Mouse (Mus musculus): ENCODE measurements at regions not wholly inside any gene's neighbourhood (a gene's known extent, or its start where the extent isn't known, plus 50 kb on each side); places are given as distances from the start of the nearest gene placed in this dataset.

DNA sequence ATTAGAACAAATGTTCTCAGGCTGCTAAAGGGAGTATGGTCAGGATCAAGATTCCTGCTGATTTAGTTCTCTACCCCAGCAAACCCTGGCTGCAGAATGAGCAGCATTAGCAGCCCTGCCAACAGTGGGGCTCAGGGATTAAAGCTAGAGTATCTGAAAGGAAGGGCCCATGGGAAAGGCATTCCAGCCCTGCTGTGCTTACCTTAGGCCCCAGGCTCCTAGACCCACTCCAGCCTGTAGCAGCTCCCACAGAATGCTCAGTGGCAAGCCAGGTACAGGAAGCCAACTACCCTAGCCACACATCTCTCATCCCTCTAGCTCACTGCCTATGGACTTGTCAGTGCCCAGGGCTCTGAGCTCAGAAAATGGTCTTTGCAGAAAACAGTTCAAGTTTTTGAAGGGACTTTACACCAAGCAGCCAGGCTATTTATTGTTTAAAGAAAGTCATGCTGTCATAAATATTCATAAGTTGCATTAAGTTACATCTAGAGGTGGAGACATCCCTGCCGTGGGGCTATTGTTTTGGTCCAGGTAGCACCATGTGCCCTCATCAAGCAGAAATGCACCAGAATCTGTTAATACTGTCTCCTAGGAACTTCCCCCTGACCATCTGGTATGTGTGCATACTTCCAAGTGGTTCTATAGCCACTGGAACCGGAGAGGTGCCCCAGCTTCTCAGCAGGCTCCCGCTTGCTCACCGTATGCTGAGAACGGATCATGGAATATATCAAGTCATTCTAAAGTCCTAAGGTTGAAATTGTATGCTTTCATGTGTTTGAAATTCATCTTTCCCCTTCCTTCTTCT is 598.9 kb upstream of the Arpp21 start:
- H3K9me3 ChIP-seq, result no peaks in the 10 kb centered on the region
- ATAC-seq (ENCODE audit: insufficient number of reproducible peaks, insufficient read depth, low FRiP score, low TSS enrichment, low read depth), result no peak
- H3K27ac ChIP-seq, result no peak overlapping the region
- WGBS, result 85% methylated on average over 5 of the region's 5 CpGs
- no peaks in the 10 kb centered on the region for H3K27me3 ChIP-seq
- no peak overlapping the region for H3K4me2 ChIP-seq
- no peaks in the 10 kb centered on the region for H3K36me3 ChIP-seq
- 0 out of 2 replicates have a peak, but pooled peaks cover 5% of the 10 kb centered on the region for H3K4me1 ChIP-seq
- no peak overlapping the region for H3K4me3 ChIP-seq
- no peak overlapping the region for H3K9ac ChIP-seq

DNA sequence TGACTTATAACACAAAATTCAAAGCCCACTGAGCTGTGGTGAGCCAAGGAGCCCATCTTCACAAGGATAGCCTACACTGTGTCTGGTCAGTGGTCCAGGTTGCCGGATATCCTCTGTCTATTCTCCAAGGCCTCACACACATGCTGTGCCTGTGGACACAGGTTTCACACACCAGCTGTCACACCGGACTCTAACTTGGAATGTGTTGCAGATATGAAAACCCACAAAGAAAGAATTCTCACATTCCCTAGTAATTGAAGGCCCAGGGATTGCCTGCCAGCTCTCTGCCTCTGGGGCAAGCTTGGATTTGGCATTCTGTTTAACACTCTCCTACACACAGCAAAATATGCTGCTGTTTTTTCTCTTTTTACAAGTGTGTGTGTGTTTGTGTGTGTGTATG is 595.4 kb upstream of the Arpp21 start:
- no peaks in the 10 kb centered on the region for H3K36me3 ChIP-seq
- H3K27me3 ChIP-seq, result no peaks in the 10 kb centered on the region
- no peak for ATAC-seq (ENCODE audit: insufficient number of reproducible peaks, insufficient read depth, low FRiP score, low TSS enrichment, low read depth)
- 62% methylated on average over 2 of the region's 2 CpGs for WGBS
- no peak overlapping the region for H3K4me3 ChIP-seq
- no peak overlapping the region for H3K4me2 ChIP-seq
- no peak overlapping the region for H3K9ac ChIP-seq
- H3K9me3 ChIP-seq, result no peaks in the 10 kb centered on the region
- H3K4me1 ChIP-seq, result 0 out of 2 replicates have a peak, but pooled peaks cover 5% of the 10 kb centered on the region
- H3K27ac ChIP-seq, result no peak overlapping the region

DNA sequence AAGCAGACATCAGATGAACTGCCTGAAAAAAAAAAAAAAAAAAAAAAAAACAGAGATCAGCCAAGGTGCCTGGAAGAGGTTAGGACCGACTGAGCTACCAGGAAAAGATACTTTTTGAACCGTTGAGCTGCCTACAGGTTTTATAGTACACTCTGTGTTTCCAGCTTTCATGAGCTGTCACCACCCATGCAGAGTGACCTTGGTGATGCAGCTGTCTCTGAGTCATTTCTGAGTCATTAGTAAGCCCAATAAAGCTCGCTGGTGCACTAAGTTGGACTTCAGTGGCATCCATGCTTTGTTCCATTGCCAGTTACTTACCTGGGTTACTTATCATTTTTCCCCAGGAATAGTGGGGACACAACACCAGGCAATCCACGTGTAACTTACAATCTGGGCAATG is 592.9 kb upstream of the Arpp21 start:
- H3K4me3 ChIP-seq, result no peak overlapping the region
- no peak overlapping the region for H3K4me2 ChIP-seq
- no peaks in the 10 kb centered on the region for H3K36me3 ChIP-seq
- 0 out of 2 replicates have a peak, but pooled peaks cover 5% of the 10 kb centered on the region for H3K4me1 ChIP-seq
- H3K9me3 ChIP-seq, result no peaks in the 10 kb centered on the region
- H3K27me3 ChIP-seq, result no peaks in the 10 kb centered on the region
- 73% methylated on average over 4 of the region's 4 CpGs for WGBS
- no peak overlapping the region for H3K9ac ChIP-seq
- ATAC-seq (ENCODE audit: insufficient number of reproducible peaks, insufficient read depth, low FRiP score, low TSS enrichment, low read depth), result no peak
- no peak overlapping the region for H3K27ac ChIP-seq

DNA sequence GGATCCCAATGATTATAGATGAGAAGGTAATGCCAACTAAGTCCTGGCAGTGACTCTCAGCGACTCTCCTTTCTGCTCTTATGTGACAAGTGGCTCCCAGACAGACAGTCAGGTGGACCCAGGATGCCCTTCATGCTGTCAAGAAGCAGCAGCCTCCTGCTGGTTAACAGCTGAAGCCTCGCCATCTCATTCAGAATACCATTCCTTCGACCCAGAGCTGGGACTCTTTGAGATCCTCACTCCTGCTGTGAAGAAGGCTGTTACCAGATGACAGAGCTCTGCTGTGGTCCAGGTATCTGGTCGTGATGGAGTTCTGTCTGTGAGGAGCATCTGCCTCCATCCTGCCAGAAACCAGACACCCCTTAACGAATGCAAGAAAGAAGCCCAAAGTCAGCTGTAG is 590.9 kb upstream of the Arpp21 start:
- ATAC-seq (ENCODE audit: insufficient number of reproducible peaks, insufficient read depth, low FRiP score, low TSS enrichment, low read depth), result no peak
- WGBS, result 54% methylated on average over 5 of the region's 5 CpGs
- no peaks in the 10 kb centered on the region for H3K9me3 ChIP-seq

GRCm38 (mm10) chr9:112821940-112822339 is 586.2 kb upstream of the Arpp21 start:
- Histone ChIP-seq H3K36me3 (no peaks in the 10 kb centered on the region), H3K4me2 (no peak overlapping the region), H3K27ac (no peak overlapping the region), H3K4me1 (no peaks in the 10 kb centered on the region), H3K9me3 (no peaks in the 10 kb centered on the region), H3K9ac (no peak overlapping the region), H3K27me3 (no peaks in the 10 kb centered on the region), H3K4me3 (no peak overlapping the region)
- WGBS, result 84% methylated on average over 1 of the region's 1 CpGs
- ATAC-seq (ENCODE audit: insufficient number of reproducible peaks, insufficient read depth, low FRiP score, low TSS enrichment, low read depth), result no peak

More for the DNA sequence above, 590.9 kb upstream of the Arpp21 start:
- Histone ChIP-seq H3K4me1 (0 out of 2 replicates have a peak, but pooled peaks cover 5% of the 10 kb centered on the region), H3K27ac (no peak overlapping the region), H3K27me3 (no peaks in the 10 kb centered on the region), H3K4me2 (no peak overlapping the region), H3K4me3 (no peak overlapping the region), H3K36me3 (no peaks in the 10 kb centered on the region), H3K9ac (no peak overlapping the region)

DNA sequence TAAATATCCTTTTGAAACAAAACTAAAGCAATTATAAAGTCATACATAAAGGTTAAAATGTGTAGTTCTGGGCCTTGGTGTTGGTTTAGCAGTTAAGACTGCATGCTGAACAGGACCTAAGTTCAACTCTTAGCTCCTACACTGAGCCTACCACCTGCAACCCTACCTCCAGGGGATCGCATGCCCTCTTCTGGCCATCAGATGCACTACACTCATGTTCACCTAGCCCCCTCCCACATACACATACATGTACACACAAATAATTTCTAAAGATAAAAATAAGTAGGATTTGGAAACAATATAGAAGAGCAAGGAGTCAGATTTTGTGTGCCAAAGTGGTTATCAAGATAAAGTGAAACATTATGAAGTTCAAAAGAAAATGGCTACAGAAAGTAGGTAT is 576.2 kb upstream of the Arpp21 start:
- H3K9ac ChIP-seq, result no peak overlapping the region
- no peaks in the 10 kb centered on the region for H3K27me3 ChIP-seq
- H3K9me3 ChIP-seq, result no peaks in the 10 kb centered on the region
- no peak for ATAC-seq (ENCODE audit: insufficient number of reproducible peaks, insufficient read depth, low FRiP score, low TSS enrichment, low read depth)
- no peaks in the 10 kb centered on the region for H3K36me3 ChIP-seq
- H3K4me3 ChIP-seq, result no peak overlapping the region
- no peak overlapping the region for H3K4me2 ChIP-seq
- 47% methylated on average over 1 of the region's 1 CpGs for WGBS
- H3K27ac ChIP-seq, result no peak overlapping the region
- H3K4me1 ChIP-seq, result no peaks in the 10 kb centered on the region

DNA sequence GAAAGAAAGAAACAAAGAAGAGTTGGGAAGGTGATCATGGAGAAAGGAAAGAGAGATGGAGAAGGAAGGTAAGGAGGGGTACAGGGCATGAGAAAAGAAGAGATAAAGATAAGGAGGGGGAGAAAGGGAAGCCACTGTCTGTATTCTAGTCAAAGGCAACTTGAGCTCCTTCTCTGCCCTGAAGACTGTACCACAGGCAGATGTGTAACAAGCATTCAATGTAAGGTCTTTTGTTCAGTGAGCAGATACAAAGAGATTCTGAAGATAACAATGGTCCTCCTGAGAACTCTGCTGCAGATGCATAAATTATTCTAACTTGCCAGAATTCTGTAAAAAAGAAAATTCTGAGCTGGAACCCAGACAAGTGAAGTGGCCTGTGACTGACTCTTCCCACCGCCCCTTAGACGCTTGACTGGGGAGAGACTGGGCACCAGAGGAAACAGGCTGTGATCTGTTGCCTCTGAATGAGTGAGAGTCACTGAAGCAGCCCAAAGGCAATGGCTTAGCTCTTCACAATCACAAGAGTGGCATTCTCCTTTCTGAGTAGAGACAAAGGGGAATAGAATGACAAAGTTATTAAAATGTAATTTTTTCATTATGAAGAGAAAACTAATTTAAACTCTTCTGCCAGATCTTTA is 564.0 kb upstream of the Arpp21 start:
- Histone ChIP-seq H3K4me2 (no peak overlapping the region), H3K4me1 (no peaks in the 10 kb centered on the region), H3K27me3 (no peaks in the 10 kb centered on the region), H3K36me3 (no peaks in the 10 kb centered on the region), H3K9me3 (no peaks in the 10 kb centered on the region), H3K9ac (no peak overlapping the region), H3K4me3 (no peak overlapping the region), H3K27ac (no peak overlapping the region)
- 52% methylated on average over 2 of the region's 2 CpGs for WGBS
- ATAC-seq (ENCODE audit: insufficient number of reproducible peaks, insufficient read depth, low FRiP score, low TSS enrichment, low read depth), result no peak

DNA sequence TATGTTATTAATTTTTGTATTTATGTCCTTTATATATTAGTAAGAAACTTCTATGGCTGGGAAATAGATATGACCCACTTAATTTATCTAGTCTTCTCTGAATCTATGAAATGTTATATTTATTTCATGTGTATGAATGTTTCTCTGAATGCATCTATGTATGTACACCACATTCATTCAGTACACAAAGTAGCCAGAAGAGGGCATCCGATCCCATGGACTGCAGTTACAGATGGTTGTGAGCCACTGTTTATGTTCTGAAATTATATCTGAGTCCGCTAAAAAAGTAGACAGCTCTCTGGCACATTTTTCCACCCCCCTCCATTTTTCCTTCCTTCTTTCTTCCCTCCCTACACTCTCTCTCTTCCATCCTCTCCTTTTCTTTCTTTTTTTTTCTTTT is 557.8 kb upstream of the Arpp21 start:
- no peaks in the 10 kb centered on the region for H3K9me3 ChIP-seq
- 74% methylated on average over 2 of the region's 2 CpGs for WGBS
- H3K36me3 ChIP-seq, result no peaks in the 10 kb centered on the region
- no peaks in the 10 kb centered on the region for H3K27me3 ChIP-seq
- H3K27ac ChIP-seq, result no peak overlapping the region
- no peak overlapping the region for H3K4me2 ChIP-seq
- H3K4me3 ChIP-seq, result no peak overlapping the region
- no peaks in the 10 kb centered on the region for H3K4me1 ChIP-seq
- no peak overlapping the region for H3K9ac ChIP-seq
- ATAC-seq (ENCODE audit: insufficient number of reproducible peaks, insufficient read depth, low FRiP score, low TSS enrichment, low read depth), result no peak

GRCm38 (mm10) chr9:112771981-112772380 is 536.2 kb upstream of the Arpp21 start:
- Histone ChIP-seq H3K27ac (no peak overlapping the region), H3K4me1 (no peaks in the 10 kb centered on the region), H3K9ac (no peak overlapping the region), H3K27me3 (no peaks in the 10 kb centered on the region), H3K36me3 (no peaks in the 10 kb centered on the region), H3K4me3 (no peak overlapping the region), H3K4me2 (no peak overlapping the region), H3K9me3 (no peaks in the 10 kb centered on the region)
- ATAC-seq (ENCODE audit: insufficient number of reproducible peaks, insufficient read depth, low FRiP score, low TSS enrichment, low read depth), result no peak
- WGBS, result 78% methylated on average over 3 of the region's 3 CpGs

GRCm38 (mm10) chr9:112744616-112745015 is 508.9 kb upstream of the Arpp21 start:
- no peaks in the 10 kb centered on the region for H3K9me3 ChIP-seq
- H3K4me2 ChIP-seq, result no peak overlapping the region
- H3K4me1 ChIP-seq, result no peaks in the 10 kb centered on the region; the same call in 1 of the 2 replicates
- H3K27me3 ChIP-seq, result no peaks in the 10 kb centered on the region
- no peak for ATAC-seq (ENCODE audit: insufficient number of reproducible peaks, insufficient read depth, low FRiP score, low TSS enrichment, low read depth)
- H3K36me3 ChIP-seq, result no peaks in the 10 kb centered on the region
- 35% methylated on average over 5 of the region's 5 CpGs for WGBS
- no peak overlapping the region for H3K27ac ChIP-seq
- H3K9ac ChIP-seq, result no peak overlapping the region
- H3K4me3 ChIP-seq, result no peak overlapping the region

DNA sequence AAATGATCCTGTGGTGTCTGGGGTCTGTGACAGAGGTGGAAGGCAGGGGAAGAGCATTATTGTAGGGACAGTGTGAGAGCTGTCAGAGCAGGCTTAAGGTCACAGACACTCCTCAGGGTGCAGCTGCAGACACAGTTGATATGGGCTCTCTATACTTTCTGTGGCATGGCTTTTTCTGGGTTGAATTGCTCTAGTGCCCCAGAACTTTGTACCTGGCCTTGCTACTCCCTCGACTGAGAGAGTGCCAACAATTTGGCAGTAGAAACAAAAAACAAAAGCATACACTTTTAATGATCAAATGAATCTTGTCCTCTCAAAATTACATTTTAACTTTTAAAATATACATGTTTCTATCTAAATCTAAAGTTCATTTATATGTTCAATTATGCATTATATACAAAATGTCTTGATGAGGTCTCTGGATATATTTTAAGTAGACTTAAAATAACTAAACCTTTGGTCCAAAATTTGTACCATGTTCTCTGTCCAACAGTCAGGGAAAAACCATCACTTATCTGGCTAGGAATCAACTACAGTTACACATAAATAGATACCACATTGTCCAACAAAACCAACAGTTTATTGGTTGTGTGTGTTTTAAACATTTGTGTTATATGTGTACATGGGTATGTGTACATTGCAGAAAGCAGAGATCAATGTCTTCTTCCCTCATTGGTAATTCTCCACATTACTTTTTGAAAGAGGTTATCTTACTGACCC is 508.3 kb upstream of the Arpp21 start:
- Histone ChIP-seq H3K9ac (no peak overlapping the region), H3K9me3 (no peaks in the 10 kb centered on the region), H3K27me3 (no peaks in the 10 kb centered on the region), H3K27ac (no peak overlapping the region), H3K4me3 (no peak overlapping the region), H3K36me3 (no peaks in the 10 kb centered on the region), H3K4me1 (no peaks in the 10 kb centered on the region; the same call in 1 of the 2 replicates), H3K4me2 (no peak overlapping the region)
- no peak for ATAC-seq (ENCODE audit: insufficient number of reproducible peaks, insufficient read depth, low FRiP score, low TSS enrichment, low read depth)
- 54% methylated on average over 1 of the region's 1 CpGs for WGBS

- Histone ChIP-seq H3K4me3 (no peak overlapping the region), H3K27ac (no peak overlapping the region), H3K9ac (no peak overlapping the region), H3K36me3 (no peaks in the 10 kb centered on the region), H3K9me3 (no peaks in the 10 kb centered on the region), H3K27me3 (no peaks in the 10 kb centered on the region), H3K4me2 (no peak overlapping the region), H3K4me1 (no peaks in the 10 kb centered on the region)
- no peak for ATAC-seq (ENCODE audit: insufficient number of reproducible peaks, insufficient read depth, low FRiP score, low TSS enrichment, low read depth)
Measured at GRCm38 (mm10) chr9:112735761-112736160, 500.0 kb upstream of the Arpp21 start.
